Mouse (Mus musculus) gastrocnemius, adult 2 months (tissue): ENCODE data around the gene Wnk1. TPM values are rescaled to one million over a fixed set of nuclear protein-coding genes. Genes with fewer than 3 reads are reported as not detected.

Experiments used
- DNase-seq: peaks from one replicate; pipeline ENCODE4 v3.0.0; 2022
- H3K27ac ChIP-seq: fragments of 200-600 bp; 2 replicates; pipeline ENCODE4 v1.8.1; 2022; ENCODE audit warnings: mild to moderate bottlenecking
- H3K4me3 ChIP-seq: fragments of 200-600 bp; 2 replicates; pipeline ENCODE4 v1.8.1; 2022; ENCODE audit warnings: mild to moderate bottlenecking, moderate library complexity
- CTCF ChIP-seq: fragments of 200-600 bp; IDR thresholded peaks from 2 replicates; pipeline ENCODE4 v1.8.1; 2022; ENCODE audit warnings: antibody characterized with exemption, mild to moderate bottlenecking, moderate library complexity
- intact Hi-C: fragments of 180-260 bp; cut with DNase I; formaldehyde crosslinking; loops from one replicate; pipeline ENCODE4 v1.15.1; 2025
- total RNA-seq, 2 experiments: library from RNA; stranded (reverse); gene quantifications; 2 replicates each; pipeline ENCODE4 v1.2.3; 2021

Gene Wnk1
- total RNA-seq, 2 experiments from 2014 or later: 305 to 369 TPM

DNA sequence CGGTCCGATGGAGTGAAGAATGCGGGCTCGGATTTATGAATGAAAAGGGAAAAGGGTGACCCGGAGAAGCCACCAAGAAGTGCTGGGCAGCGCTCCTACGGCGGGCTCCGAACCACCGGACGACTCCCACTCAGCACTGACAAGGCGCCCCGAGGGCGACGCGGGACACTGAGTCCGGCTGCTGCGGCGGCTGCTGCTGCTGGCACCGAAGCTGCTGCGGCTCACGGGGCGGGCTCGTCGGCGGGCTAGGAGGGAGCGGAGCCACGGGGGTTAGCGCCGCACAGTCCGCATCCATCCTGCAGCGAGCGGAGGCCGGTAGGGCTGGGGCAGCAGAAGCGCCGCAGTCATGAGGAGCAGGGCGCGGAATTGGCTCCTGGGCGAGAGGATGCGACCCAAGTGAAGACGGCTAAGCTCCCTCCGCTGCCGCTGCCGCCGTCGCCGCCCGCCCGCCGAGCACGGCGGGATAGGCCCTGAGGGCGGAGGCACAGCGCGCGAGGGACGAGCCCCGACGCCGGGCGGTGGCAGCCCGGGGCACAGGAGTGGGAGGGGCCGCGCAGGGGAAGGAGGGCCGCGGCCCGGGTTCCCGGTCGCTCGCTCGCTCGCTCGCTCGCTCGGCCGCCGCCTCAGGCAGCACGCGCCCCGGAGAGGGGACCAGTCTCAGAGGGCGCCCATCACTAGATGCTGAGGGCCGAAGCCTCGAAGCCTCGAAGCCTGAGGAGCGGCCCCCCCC lies 671 bp downstream of the Wnk1 start:
- DNase-seq: peak; percentile 89
- H3K4me3 ChIP-seq: peak overlapping the region; percentile 96
- TF ChIP-seq CTCF: no peak
- intact Hi-C loops: loop anchor here (2.0 kb wide), 3 partner anchors 37 to 147 kb away; no protein-coding TSS in a partner anchor
- H3K27ac ChIP-seq: peak overlapping the region; percentile 97

DNA sequence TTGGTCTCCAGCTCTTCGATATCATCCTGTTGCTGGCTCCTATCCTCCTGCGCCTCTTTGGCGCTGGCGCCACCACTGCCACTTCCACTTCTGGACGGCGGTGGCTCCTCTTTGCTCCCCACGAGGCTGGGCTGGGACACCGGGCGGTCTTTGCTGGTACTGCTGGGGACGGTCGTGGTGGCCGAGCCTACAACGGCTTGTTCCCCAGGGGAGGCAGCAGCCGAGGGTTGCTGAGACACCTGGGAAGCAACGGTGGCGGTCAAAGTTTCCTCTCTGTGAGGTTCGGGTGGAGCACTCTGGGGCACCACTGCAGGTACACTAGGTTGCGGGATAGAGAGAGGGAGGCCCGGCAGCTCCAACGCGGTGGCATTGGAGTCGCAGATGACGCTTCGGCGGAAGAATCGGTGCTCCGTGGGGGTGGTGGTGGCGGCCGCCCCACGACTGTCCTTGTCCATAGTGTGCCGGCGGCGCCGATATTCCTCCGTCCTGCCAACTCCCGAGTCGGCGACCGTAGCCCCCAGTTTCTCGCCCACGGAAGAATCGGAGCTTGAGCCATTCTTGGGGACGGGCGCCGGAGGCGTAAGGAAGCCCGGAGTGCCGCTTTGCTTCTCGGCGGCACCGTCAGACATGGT lies 1.4 kb downstream of the Wnk1 start:
- Histone ChIP-seq H3K4me3 (peak overlapping the region; percentile 96), H3K27ac (peak overlapping the region; percentile 97)
- peak; percentile 65 for TF ChIP-seq CTCF
- intact Hi-C loops: loop anchor here (2.0 kb wide), 2 partner anchors 36 to 76 kb away; no protein-coding TSS in a partner anchor
- peak; percentile 85 for DNase-seq

DNA sequence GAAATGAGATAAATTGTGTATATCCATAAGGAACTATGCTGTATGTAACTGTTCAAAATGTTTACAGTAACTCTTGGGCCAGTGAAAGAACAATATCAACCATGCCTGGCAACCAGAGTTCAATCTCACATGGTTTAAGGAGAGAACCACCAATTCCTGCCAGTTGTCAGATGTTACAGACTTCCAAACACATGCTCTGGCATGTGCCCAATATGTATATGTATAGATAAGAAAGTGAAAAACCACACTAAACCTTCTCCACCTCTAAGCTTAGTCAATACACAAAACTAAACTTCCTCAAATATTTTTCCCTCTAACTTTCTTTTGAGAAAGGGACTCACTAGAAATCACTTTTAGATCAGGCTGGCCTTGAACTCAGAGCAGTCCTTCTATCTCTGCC lies 13.9 kb downstream of the Wnk1 start:
- intact Hi-C loops: no loop called here
- TF ChIP-seq CTCF: no peak
- DNase-seq: no peak
- Histone ChIP-seq H3K27ac (no peak overlapping the region), H3K4me3 (no peak overlapping the region)

DNA sequence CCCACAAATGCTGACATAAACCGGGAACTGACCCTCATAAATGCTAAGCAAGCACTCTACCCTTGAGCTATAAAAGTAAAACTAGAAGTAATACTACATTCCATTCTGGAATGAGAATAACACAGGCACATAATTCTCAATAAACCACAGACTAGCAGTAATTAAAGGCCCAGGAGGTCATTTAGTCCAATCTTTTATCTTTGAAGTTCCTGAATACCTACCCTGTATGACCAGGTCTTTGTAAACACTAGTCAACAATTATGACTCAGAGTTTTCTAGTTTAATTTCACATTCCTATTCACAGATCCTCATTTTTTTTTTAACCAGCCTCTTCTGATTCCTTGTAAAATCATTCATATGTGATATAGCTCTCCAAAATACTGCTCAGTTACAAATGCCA lies 14.7 kb downstream of the Wnk1 start:
- intact Hi-C loops: no loop called here
- TF ChIP-seq CTCF: no peak
- no peak for DNase-seq
- H3K27ac ChIP-seq: peak overlapping the region; percentile 20; the same call in 1 of the 2 replicates
- H3K4me3 ChIP-seq: no peak overlapping the region

DNA sequence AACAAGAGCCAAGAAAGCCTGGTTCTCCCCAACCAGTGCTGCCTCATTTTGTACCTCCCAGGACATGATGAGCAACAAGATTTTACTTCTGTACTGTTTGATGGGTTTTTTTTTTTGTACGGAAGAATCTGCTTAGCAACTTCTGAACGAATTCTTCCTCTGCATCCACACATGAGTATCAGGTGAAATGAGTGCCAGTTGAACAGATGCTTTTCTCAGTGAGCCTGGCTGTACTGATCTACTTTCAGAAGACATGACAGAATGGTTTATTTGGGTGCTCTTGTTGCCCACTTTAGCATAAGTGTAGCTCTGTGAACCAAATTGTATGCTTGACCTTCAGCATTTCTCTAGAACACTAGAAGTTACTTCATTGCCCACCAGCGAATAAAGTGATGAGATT lies 16.4 kb downstream of the Wnk1 start:
- no peak for DNase-seq
- peak overlapping the region; percentile 36; the same call in 1 of the 2 replicates for H3K27ac ChIP-seq
- no peak overlapping the region for H3K4me3 ChIP-seq
- intact Hi-C loops: no loop called here
- no peak for TF ChIP-seq CTCF

DNA sequence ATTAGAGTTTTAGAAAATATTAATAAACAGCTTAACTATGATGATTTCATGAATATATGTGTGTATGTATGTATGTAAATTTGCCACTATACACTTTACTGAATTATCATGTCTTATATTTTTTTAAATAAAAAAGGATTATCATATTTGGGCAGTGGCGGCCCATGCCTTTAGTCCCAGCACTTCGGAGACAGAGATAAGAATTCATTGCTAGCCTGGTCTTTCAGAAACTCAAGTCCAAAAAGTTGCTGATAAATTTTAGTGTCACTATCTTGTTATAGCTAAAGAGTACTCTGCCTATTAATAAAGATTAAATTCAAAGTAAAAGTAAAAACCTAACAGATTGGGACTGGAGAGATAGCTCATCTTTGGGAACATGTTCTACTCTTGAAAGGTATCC lies 18.8 kb downstream of the Wnk1 start:
- H3K27ac ChIP-seq: peak overlapping the region; percentile 66; the same call in 1 of the 2 replicates
- intact Hi-C loops: no loop called here
- no peak overlapping the region for H3K4me3 ChIP-seq
- TF ChIP-seq CTCF: no peak
- no peak for DNase-seq

DNA sequence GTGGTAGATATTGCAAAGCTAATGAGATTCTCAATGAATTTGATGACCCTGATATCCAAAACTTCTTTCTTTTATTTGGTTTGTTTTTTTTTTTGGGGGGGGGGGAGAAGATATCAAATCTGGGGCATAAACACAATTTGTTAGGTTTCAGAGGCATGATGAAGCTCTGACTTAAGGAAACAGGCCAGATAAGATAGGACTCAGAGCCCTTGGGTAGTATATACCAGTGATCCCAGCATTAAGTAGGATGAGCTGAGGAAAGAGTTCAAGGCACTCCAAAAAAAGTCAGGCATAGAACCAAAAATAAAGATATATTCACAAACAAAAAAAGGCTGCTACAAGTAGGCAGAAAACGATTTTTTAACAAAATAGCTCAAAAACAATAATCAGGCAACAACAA lies 25.3 kb downstream of the Wnk1 start:
- Histone ChIP-seq H3K27ac (no peak overlapping the region), H3K4me3 (no peak overlapping the region)
- DNase-seq: no peak
- intact Hi-C loops: no loop called here
- no peak for TF ChIP-seq CTCF

DNA sequence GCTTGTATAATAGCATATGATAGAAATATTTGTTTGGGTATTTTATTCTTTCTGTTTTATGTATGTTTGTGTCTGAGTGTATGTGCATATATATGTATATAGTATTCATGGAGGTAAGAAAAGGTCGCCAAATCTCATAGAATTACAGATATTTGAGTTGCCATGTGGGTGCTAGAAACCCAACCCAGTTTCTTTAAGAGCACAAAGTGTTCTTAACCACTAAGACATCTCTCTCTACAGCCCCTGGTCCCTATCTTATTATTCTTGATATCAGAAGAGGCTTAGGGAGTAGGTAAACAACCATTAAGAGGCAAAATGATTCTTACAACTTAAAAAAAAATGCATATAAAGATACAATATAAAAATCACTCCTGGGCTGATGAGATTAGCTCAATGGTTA lies 27.0 kb downstream of the Wnk1 start:
- TF ChIP-seq CTCF: no peak
- H3K27ac ChIP-seq: no peak overlapping the region
- no peak for DNase-seq
- H3K4me3 ChIP-seq: no peak overlapping the region
- intact Hi-C loops: no loop called here

DNA sequence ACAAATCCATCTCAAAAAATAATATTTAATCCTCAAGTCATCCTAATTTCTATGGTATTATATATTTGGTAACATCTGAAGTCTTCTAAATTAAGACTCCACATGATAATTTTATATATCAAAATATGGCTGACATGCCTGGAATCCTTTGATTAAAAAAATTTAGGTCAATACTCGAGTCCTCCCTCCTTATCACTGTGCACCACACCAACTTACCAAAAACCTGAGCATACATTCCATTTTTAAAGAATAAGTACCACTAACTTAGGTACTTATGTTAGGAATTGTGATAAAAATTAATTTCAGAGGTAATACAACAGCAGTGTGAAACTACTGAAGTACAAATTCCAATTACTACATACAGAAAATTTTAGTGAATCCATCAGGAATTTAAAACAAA lies 27.5 kb downstream of the Wnk1 start:
- no peak overlapping the region for H3K4me3 ChIP-seq
- DNase-seq: no peak
- H3K27ac ChIP-seq: no peak overlapping the region; the same call in 1 of the 2 replicates
- TF ChIP-seq CTCF: no peak
- intact Hi-C loops: no loop called here

DNA sequence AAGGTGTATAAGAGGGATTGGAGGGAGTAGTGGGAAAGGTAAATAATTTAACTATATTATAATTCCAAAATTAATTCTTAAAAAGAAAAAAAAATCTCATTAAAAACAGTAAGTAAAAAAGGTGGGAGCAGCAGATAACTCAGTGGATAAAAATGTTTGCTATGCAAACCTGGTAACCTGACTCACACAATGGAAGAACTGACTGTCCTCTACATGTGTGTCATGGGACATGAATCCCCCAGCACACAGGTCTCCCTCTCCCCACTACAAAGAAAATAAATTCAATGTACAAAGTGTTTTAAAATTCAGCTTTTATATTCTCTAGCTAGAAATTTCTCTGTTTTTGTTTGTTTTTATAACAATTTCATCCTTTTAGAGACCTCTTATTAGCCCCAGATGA lies 27.9 kb downstream of the Wnk1 start:
- Histone ChIP-seq H3K4me3 (no peak overlapping the region), H3K27ac (no peak overlapping the region)
- intact Hi-C loops: no loop called here
- no peak for DNase-seq
- TF ChIP-seq CTCF: no peak

DNA sequence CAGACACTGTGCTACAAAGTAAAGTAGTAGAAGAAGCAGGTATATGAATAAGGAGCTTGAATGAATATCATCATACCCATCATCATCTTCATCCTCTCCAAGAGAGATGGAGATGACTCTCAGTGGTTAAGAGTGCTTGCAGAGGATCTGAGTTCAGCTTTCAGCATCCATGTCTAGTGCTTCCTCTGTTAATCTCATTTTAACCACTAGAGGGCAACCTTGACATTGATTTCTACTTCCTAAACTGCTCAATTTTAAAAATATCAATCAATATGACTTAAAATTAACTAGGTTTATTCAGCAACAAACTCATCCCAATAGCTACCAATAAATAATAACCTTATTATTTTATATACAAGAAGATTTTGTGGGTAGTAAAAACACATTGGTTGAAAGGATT lies 36.8 kb downstream of the Wnk1 start:
- TF ChIP-seq CTCF: peak; percentile 88
- intact Hi-C loops: loop anchor here (1.0 to 2.0 kb wide), 2 partner anchors 35 to 193 kb away; no protein-coding TSS in a partner anchor
- Histone ChIP-seq H3K4me3 (no peak overlapping the region), H3K27ac (no peak overlapping the region)
- DNase-seq: no peak

DNA sequence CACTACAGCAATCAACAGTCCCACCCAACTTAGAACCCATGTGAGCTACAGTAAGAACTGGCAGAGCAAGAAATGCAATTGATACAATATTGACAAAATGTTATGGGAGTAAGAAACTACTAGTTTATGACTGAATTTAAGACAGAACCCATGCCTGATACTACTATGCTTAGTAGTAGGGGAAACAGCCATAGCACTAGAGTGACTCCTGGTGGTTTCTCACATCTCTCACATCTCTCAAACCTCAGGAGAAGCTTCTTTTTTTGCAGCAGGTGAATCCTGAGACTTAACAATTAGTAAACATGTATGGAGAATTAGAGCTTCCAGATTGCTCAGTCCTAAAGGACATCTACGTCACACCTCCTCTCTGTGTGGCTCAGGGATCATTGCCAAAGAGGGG lies 42.0 kb downstream of the Wnk1 start:
- peak; percentile 28; the same call in 1 of the 2 replicates for TF ChIP-seq CTCF

DNA sequence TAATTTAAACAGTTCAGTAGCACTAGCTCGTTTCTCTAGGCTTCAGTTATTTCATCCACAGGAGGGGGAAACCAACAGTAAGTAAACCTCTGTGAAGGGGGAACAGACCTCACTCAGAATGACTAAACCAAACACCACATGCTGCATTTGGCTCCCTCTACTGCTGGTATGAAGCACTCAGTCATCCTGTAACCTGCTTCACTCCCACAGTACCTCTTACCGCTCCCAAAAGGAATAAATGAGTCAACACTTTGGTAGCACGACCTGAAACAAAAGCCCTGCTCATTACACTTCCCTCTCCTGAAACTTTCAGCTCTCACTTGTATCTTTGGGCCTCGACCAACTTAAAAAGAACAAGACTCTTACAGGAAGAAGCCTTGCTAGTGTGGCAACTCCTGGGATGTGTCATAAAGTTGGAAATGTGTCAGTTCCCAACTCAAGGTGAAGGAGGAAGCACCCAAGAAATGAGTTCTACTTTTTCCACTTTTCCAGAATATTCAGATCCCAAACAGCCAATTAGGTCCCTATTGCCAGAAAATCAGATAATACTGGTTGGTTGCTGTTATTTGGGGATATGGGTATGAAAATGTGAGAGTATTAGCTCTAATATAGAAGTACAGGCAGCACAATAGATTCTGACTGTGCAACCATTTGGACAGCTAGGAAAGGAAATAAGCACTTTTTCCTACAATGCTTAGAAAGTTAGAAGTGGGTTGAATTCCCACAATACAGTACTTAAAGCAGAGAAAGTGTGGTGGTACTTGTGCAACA lies 114.1 kb downstream of the Wnk1 start:
- no peak overlapping the region for H3K4me3 ChIP-seq
- 0 out of 2 replicates have a peak overlapping the region, but pooled peaks have one; percentile 17 for H3K27ac ChIP-seq
- peak; percentile 64 for TF ChIP-seq CTCF
- intact Hi-C loops: loop anchor here (5.0 kb wide), 3 partner anchors 38 to 437 kb away; no protein-coding TSS in a partner anchor
- DNase-seq: peak; percentile 32

More for the DNA sequence above, 42.0 kb downstream of the Wnk1 start:
- Histone ChIP-seq H3K4me3 (no peak overlapping the region), H3K27ac (no peak overlapping the region)
- intact Hi-C loops: no loop called here
- DNase-seq: no peak
